Mouse (Mus musculus) CD4-positive, CD25-positive, alpha-beta regulatory T cell, adult 2 months (primary cell): ENCODE data around the gene Dhx8.

Experiments
- DNase-seq: peaks from one replicate; pipeline ENCODE4 v3.0.0-alpha.2; 2012; ENCODE audit warnings: low read depth, low spot score

Dhx8 gene

DNA sequence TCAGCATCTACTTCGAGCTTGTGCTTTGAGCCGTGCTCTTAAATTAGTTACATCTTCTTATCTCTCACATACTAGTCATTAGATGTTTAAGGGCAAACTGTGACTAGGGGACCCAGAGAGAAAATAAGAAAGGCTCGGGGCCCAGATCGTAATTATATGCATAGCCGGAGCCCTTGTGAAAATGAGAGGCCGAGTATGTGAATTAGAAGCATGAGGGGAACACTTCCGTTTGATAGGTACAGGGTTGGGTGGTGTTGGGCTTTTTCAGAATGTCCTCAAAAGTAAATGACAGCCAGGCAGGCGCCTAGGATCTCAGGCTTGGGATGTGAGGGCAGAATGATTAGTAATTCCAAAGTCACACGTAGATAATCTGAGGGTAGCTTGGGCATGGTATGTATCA, 877 bp downstream of the Dhx8 start:
- no peak for DNase-seq

DNA sequence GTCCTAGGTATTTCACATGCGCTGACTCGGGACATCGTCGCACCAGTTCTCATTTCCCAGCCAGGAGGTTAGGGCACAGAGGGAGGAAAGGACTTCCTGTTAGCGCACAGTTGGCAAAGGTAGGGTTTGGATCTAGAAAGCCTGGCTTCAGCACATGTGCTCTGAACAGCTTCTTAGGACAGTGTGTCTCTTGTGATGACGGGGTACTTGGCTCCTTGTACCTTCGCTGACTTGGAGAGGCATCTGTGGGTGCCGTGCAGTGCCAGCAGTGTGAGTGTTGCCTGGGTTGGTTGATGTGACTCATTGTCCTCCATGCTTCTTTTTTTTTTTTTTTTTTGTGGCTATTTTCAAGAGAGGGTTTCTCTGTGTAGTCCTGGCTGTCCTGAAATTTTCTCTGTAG, 23.9 kb downstream of the Dhx8 start:
- DNase-seq: no peak

- DNase-seq: no peak
Observed at GRCm38 (mm10) chr11:101757366-101757765, 24.6 kb downstream of the Dhx8 start.

DNA sequence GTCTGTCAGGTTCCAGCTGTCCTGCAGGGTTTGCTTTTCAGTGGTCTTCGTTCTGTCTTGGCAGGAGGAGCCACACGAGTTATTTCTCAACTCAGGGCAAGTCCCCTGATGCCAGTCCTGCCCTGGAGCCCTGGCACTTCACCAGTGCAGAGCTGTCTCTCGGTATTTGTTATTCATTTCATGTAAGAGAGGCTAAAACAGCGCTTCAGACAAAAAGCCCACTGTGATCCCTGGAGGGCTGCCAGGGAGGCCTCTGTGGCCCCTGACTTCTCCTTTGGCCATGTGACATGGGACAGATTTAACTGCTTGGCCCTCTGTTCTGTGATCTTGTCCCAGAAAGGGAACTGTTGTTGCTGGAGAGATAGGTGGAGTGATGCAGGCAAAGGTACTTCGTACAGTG, 25.7 kb downstream of the Dhx8 start:
- DNase-seq: no peak

GRCm38 (mm10) chr11:101759530-101759929, 26.8 kb downstream of the Dhx8 start:
- DNase-seq: no peak

DNA sequence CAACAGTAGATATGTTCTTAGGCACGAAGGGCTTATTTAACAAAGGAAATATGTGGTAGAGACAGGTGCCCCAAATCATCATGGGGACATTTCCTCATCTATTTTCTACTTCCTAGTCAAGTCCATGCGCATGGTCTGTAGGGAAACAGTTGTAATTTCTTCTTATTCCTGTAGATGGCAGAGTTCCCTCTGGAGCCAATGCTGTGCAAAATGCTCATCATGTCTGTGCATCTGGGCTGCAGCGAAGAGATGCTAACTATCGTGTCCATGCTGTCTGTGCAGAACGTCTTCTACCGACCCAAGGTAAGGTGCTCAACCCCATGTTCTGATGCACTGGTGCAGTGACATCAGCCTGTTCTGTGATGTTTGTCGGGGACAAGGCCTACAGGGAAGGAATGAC, 31.0 kb downstream of the Dhx8 start:
- peak; percentile 65 for DNase-seq

DNA sequence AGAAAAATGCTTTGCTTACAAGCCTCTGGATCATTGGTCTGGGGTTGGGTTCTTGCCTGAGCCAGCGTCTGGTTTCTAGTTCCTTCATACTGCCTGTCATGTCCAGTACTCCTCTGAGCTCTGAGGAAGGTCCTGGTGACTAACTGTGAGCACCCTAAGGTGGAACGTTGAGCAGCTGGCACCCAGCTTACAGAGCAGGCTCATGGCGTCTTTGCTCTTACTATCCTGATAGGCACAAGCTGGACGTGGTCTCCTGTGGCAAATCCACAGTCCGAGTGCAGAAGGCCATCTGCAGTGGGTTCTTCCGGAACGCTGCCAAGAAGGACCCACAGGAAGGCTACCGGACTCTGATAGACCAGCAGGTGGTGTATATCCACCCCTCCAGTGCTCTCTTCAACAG, 31.8 kb downstream of the Dhx8 start:
- no peak for DNase-seq

- DNase-seq: no peak
Observed at GRCm38 (mm10) chr11:101767326-101767725, 34.6 kb downstream of the Dhx8 start.

DNA sequence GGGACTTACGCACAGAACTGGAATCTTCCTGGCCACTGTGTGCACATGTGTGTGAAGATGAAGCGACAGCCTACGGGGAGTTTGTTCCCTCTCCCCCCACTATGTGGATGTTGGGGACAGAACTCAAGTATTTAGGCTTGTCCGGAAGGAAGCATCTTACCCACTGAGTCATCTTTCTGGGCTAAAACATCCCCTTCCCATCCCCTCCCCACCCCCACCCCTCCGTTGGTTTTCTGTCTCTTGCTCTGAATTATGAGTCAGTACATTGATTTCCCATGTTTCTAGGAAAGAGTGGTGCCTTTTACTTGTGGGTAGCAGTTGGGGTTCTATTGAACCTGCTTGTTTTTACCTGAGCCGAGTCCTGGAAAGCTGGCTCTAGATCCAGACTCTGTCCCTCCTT, 36.0 kb downstream of the Dhx8 start:
- no peak for DNase-seq

- DNase-seq: no peak
Observed at GRCm38 (mm10) chr11:101770266-101770665, 37.5 kb downstream of the Dhx8 start.

- no peak for DNase-seq
Observed at GRCm38 (mm10) chr11:101772027-101772426, 39.3 kb downstream of the Dhx8 start.

DNA sequence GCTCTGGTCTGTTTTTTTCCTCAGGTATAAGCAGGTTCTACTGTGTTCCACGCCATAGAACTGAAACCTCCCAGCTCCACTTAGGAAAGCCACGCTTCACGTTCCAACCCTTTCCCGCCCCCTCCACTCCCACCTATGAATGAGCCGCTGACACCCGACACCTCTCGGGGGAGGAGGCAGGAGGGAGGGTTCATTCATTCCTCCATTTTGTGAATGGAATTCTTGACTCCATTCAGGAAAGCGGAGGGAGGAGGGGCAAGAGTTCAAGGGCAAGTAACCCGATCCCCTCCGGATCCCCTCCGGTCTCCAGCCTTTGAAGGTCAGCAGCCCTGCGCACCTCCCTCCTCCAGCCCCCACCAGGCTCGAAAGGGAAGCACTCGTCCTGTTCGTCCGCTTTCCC, 39.7 kb downstream of the Dhx8 start:
- DNase-seq: no peak

- DNase-seq: no peak
Observed at GRCm38 (mm10) chr11:101776846-101777245, 44.1 kb downstream of the Dhx8 start.

- no peak for DNase-seq
Observed at GRCm38 (mm10) chr11:101783135-101783534, 50.4 kb downstream of the Dhx8 start.

DNA sequence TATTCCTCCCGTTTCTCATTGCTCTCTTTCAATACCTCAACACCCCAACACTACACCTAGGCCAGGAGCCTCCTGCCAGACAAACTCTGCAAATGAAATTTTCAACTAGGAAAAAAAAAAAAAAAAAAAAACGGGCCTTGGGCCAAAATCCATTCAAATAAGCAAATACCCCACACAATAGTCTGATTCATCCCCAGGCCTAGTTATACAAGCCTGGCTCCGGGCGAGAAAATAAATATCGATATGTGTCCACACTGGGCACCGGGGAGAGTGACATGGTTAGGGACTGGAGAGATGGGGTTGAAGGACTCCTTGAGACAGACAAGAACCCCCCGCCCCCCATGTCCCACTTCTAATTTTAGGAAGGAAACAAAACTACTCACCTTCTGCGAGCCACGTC, 50.9 kb downstream of the Dhx8 start:
- no peak for DNase-seq

- no peak for DNase-seq
Observed at GRCm38 (mm10) chr11:101784072-101784471, 51.4 kb downstream of the Dhx8 start.

- peak; percentile 58 for DNase-seq
Observed at GRCm38 (mm10) chr11:101784488-101785142, 51.9 kb downstream of the Dhx8 start.

DNA sequence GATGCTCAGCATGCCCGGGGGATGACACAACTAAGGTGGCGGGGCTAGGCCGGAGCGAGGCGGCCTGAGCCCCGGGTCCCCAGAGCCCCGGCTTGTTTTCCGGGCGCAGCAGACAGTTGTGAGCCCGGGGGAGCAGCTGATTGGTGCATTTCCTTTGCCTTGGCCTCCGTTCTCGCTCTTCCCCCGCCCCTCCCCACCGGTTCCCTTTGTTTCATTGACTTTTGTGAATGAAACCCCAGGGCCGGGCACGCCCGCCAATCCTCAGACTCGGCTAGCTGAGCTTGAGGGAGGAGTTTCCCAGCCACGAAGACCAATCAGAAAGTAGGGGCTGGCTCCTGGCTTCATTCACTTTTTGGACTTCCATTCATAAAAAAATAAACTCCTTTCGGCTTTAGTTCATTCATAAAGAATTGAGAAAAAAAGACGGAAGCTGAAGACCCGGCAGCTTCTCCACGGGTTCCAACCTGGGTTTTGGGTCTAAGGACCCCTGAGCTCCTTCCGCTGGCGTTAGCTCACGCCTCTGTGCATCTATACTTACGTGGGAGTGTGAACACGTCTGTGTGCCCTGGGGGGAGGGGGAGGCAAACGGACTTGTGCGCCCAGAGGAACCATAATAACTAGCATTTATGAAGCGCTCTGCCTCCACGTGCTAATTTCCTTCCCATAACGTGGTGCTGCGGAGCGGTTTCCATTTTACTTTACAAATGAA, 52.6 kb downstream of the Dhx8 start, which contains the start of gene Etv4:
Gene Etv4 (minus strand): TSS at position 229 of the 709 bp plus-strand sequence.
- DNase-seq: peak; percentile 89

DNA sequence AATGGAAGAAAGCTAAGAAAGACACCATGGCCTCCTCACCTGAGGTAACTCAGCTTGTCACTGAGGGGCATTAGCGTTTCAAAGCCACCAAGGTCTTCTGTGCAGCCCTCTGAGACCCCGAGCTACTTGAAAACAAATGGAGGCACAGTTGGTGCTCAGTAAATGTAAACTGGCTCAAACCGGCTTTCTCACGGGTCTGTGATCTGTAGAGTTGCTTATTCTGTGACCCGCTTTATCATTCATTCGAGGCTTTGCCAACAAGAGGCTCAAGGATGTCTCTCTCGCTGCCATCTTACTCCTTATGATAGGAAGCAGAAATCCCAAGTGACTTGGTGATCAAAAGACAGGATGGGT, 53.1 kb downstream of the Dhx8 start:
- DNase-seq: no peak

DNA sequence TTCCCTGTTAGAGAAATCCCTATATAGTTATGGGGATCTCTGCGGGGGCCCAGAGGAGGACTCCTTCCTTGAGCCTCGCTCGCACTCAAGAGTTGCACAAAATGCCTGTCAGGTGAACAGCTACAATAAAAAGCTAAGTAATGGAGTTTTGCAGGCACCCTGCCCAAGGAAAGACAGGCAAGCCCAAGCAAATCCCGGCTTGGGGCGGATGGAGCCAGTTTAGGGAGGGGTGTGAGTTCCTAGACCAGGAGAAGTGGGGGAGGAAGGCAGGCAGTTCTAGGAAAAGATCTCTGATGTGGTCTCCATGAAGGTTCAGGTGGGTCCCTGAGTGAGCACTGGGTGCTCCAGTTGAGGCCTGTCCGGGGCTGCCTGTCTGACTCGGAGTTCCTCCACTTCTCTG, 53.9 kb downstream of the Dhx8 start:
- DNase-seq: no peak

GRCm38 (mm10) chr11:101787432-101787831, 54.7 kb downstream of the Dhx8 start:
- DNase-seq: no peak

- no peak for DNase-seq
Observed at GRCm38 (mm10) chr11:101790811-101791526, 58.2 kb downstream of the Dhx8 start.

GRCm38 (mm10) chr11:101797355-101797754, 64.6 kb downstream of the Dhx8 start:
- no peak for DNase-seq
